Mouse (Mus musculus) megakaryocyte, embryonic 14.5 days (primary cell): Measurements from ENCODE around the gene Nubp2. TPM values are rescaled to one million over a fixed set of nuclear protein-coding genes. Genes with fewer than 3 reads are reported as not detected.

ENCODE experiments used
- H3K27me3 ChIP-seq: replicated peaks from 2 replicates; pipeline ENCODE3; 2012; ENCODE audit warnings: inconsistent platforms
- H3K36me3 ChIP-seq: replicated peaks from 2 replicates; pipeline ENCODE3; 2012; ENCODE audit warnings: low read length, inconsistent platforms, mixed read lengths
- H3K4me1 ChIP-seq: 2 replicates; pipeline ENCODE4 v1.6.1; 2012; ENCODE audit warnings: inconsistent platforms
- H3K4me3 ChIP-seq: replicated peaks from 2 replicates; pipeline ENCODE3; 2012; ENCODE audit warnings: moderate library complexity, mild to moderate bottlenecking, inconsistent platforms
- H3K9me3 ChIP-seq: 2 replicates; pipeline ENCODE4 v1.6.1; 2012; ENCODE audit warnings: inconsistent platforms
- FLI1 ChIP-seq: IDR thresholded peaks from 2 replicates; pipeline ENCODE4 v1.6.1; 2012; ENCODE audit warnings: low read length, inconsistent platforms, mixed read lengths
- GATA1 ChIP-seq: IDR thresholded peaks from 3 replicates; pipeline ENCODE4 v1.6.1; 2012; ENCODE audit warnings: mixed read lengths, low read length, inconsistent platforms, borderline replicate concordance
- polyA plus RNA-seq: library from polyadenylated mRNA; stranded (reverse); fragments of >175 nt; gene quantifications from 2 replicates; pipeline ENCODE4 v1.2.3, GENCODE M21; 2012; ENCODE audit warnings: low replicate concordance; ENCODE audit not compliant: insufficient read depth

Gene Nubp2
- polyA plus RNA-seq, 1 experiment, result 67.0 TPM

DNA sequence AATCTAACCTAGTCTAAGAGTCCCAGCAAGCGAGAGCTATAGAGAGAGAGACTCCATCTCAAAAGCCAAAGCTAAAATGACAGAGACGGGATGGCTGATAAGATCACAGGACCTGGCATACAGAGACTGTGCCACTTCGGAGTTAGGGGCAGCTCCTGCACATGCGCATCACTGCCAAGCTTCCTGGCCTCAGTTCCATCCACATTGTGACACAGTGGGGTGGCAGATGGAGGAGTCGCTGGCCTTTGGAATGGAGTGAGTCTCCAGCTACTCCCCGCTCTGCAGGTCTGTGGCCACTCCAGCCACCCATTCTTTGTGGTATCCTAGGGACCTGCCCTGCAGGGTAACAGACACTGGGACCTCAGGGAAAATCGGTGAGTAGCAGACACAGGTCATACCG lies 20.4 kb downstream of the Nubp2 start, which contains the start of gene Igfals:
TSS of gene Igfals (plus strand) at position 222 of the 400 bp plus-strand sequence.
- TF ChIP-seq FLI1, result no peak
- TF ChIP-seq GATA1, result no peak
- Histone ChIP-seq H3K4me1 (no peaks in the 10 kb centered on the region), H3K36me3 (peaks cover 60% of the 10 kb centered on the region), H3K27me3 (peaks cover 10% of the 10 kb centered on the region), H3K4me3 (no peak within 1 kb of the TSS), H3K9me3 (no peaks in the 10 kb centered on the region)

DNA sequence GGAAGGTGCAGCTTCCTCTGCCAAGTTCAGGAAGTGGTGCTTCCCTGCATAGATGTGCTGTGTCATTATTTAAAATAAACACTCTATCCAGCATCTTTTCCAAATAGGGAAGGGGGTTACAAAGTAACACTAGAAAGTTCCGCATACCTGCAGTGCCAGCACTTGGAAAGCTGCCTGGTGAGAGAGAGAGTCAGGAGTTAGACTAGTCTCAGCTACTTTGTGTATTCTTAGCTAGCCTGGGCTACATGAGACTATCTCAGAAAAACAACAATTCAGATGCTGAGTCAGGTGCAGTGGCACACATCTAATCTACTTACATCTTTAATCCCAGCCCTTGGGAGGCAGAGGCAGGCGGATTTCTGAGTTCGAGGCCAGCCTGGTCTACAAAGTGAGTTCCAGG lies 24.4 kb downstream of the Nubp2 start:
- Histone ChIP-seq H3K4me3 (no peak overlapping the region), H3K27me3 (no peaks in the 10 kb centered on the region), H3K4me1 (peaks cover 28% of the 10 kb centered on the region), H3K9me3 (no peaks in the 10 kb centered on the region), H3K36me3 (peaks cover 91% of the 10 kb centered on the region)
- TF ChIP-seq FLI1, result no peak
- no peak for TF ChIP-seq GATA1

DNA sequence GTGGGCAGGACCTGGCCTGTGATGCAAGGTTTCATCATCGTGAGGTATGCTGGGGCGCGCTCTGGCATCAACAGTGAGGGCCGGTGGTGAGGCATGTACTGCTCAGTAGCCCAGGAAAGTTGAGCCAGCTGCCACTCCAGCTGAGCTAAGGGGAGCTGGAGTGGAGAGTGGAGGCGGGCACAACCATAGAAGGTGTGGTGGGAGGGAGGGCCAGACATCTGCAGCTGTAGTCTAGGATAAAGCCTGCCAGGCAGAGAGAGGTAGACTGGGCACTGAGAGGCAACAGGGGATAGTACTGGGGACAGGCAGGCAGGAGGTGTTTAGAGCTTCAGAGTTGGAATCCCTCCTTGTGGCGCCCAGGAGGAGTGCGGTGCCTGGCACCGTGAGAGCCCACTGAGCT lies 26.1 kb downstream of the Nubp2 start:
- H3K4me3 ChIP-seq, result peak overlapping the region; percentile 23
- H3K9me3 ChIP-seq, result no peaks in the 10 kb centered on the region
- H3K36me3 ChIP-seq, result peaks cover 92% of the 10 kb centered on the region
- H3K27me3 ChIP-seq, result no peaks in the 10 kb centered on the region
- TF ChIP-seq FLI1 (no peak), GATA1 (no peak)
- H3K4me1 ChIP-seq, result peaks cover 28% of the 10 kb centered on the region

DNA sequence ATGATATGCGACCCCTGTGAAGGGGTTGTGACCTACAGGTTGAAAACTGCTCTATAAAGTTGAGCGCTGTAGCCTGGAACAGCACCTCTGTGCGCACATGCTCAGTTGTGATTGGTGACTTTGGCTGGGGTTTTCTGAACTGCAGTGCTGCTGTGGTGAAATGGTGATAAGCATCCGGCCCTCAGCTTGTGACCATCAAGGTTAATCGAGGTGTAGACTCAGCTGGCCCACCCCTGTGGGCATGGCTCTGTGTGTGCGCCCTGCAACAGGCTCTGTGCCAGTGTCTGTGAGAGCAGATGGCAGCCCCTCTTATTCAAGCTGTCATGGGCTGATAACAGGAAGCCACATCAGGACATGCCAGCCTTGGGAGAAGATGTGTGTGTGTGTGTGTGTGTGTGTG lies 27.2 kb downstream of the Nubp2 start:
- Histone ChIP-seq H3K9me3 (no peaks in the 10 kb centered on the region), H3K27me3 (no peaks in the 10 kb centered on the region), H3K4me1 (peaks cover 28% of the 10 kb centered on the region), H3K36me3 (peaks cover 89% of the 10 kb centered on the region), H3K4me3 (no peak overlapping the region)
- TF ChIP-seq FLI1, result no peak
- TF ChIP-seq GATA1, result no peak

DNA sequence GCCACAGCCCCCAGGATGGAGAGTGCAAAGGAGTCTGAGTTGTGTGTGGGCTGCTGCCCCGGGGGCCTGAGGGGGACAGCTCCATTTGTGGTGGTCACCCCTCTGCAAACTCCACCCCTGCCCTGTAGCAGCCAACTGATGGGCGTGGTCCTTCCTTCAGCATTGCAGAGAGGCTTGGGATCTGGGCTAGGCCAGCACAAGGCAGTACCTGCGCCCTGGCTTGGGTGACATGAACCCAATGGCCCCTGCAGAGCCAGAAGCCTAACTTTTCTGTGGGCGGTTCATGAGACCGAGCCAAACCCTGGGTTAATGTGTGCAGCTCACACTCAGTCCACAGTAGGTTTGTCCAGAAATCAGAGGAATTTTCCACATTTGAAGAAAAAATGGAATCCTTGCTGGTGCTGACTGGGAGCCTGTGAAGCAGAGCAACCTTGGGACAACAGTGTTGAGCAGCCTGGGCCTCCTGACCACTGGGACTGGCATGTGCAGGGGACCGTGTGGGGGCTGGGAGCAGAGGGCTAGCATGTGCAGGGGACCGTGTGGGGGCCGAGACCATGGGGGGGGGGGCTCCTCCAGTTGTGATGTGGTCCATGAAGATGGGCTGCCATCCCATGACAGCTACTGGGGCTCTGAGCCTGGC lies 28.2 kb downstream of the Nubp2 start:
- Histone ChIP-seq H3K4me3 (no peak overlapping the region), H3K4me1 (peaks cover 34% of the 10 kb centered on the region), H3K36me3 (peaks cover 88% of the 10 kb centered on the region), H3K9me3 (no peaks in the 10 kb centered on the region), H3K27me3 (no peaks in the 10 kb centered on the region)
- TF ChIP-seq GATA1 (no peak), FLI1 (no peak)

DNA sequence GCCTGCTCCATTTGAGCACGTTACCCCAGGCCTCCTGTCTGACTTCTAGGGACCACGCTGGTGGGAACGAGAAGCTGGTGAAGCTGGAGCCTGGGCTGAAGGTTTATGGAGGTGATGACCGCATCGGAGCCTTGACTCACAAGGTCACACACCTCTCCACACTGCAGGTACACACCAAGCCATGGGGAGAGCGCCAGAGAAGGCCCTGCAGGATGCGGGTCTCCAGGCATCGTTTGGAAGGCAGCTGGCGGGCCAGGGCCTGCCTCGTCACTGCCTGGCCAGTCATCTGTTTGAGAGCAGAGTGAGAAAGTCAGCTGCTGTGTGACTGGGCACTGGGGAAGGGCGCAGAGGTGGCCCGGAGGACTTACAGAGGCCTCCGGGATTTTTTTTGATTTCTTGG lies 29.6 kb downstream of the Nubp2 start:
- Histone ChIP-seq H3K36me3 (peaks cover 80% of the 10 kb centered on the region), H3K9me3 (no peaks in the 10 kb centered on the region), H3K4me1 (peaks cover 37% of the 10 kb centered on the region), H3K27me3 (no peaks in the 10 kb centered on the region), H3K4me3 (no peak overlapping the region)
- TF ChIP-seq GATA1, result no peak
- TF ChIP-seq FLI1, result no peak

DNA sequence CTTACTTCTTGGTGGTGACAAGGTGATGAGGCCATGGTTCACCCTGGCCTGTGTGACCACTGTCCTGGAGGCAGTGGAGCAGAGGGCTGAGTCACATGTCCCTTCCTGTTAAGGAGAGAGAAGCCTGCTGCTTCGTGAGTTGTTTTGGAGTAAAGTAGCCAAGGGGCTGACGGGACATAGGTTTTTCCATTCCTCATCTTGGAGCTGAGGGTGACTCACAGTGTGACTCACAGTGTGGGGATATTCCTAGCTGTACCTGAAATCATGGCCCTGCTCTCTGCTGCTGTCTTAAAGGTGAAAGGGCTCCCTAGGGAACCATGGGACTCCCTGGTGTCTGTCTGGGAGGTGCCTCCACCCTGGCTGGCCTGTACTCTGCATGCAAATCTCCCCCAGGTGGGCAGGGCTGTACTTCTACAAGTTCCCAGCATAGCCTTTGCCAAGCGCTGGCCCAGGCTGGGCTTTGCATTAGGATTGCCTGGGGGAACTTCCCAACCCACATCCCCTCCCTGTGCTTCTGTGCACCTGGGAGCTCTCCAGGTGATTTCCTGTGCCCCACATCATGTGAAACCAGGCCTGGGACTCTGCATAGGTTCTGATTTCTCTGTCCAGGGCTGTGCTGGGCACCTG lies 30.2 kb downstream of the Nubp2 start:
- Histone ChIP-seq H3K4me3 (no peak overlapping the region), H3K4me1 (peaks cover 43% of the 10 kb centered on the region), H3K36me3 (peaks cover 73% of the 10 kb centered on the region), H3K27me3 (no peaks in the 10 kb centered on the region), H3K9me3 (no peaks in the 10 kb centered on the region)
- TF ChIP-seq FLI1, result no peak
- TF ChIP-seq GATA1, result no peak

DNA sequence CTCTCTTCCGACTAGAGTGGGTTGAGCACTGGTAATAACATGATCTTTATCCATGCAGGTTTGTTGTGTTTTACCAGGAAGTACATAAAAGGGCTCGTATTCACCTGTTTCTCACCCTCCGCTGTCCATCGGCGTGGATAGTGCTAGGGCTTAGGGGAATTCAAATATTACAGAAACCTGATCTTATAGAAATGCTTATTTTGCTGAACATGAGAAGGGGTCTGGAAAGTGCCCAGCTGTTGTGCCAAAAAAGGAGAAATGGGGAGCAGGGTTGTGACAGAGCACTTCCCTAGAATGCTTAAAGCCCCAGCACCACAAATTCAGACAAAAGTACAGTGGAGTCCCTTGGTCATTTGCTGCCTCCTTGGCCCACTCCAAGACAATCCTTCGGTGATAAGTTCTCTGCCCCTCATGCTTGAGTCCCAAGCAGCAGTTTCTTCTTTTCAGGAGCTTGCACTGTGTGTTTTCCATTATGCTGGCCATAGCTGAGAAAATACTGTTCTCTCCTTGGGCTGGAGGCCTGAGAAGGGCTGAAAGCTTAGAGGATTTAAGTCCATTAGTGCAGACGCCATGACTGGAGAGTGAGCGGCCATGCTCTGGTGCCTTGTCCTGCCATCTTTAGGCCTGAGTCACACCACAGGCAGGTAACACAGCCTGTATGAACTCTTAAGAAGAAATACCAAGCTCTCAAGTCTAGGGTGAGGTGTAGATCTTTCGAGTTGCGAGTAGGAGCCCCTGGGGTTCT lies 34.6 kb downstream of the Nubp2 start:
- H3K4me1 ChIP-seq, result peaks cover 35% of the 10 kb centered on the region
- TF ChIP-seq GATA1 (no peak), FLI1 (no peak)

DNA sequence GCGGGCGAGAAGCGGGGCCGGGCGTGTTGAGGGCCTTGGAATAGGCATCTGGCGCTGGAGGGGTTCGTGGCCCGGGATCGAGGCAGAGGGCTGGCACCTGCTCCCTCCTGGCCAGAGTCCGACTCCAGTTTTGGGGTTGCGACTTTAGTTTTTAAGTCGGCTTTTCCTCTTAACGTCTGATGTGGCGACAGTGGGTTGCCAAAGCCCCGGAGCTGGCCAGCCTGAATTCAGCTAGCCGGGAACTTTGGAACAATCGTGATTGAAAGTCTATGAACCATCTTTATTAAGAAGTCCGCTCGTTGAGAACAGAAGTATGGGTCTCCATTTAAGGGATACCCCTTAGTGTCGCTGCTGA lies 35.4 kb downstream of the Nubp2 start:
- peaks cover 38% of the 10 kb centered on the region for H3K4me1 ChIP-seq
- no peak for TF ChIP-seq FLI1
- no peak for TF ChIP-seq GATA1

More for the DNA sequence above, 34.6 kb downstream of the Nubp2 start:
- no peaks in the 10 kb centered on the region for H3K9me3 ChIP-seq
- H3K4me3 ChIP-seq, result peak overlapping the region; percentile 100
- no peaks in the 10 kb centered on the region for H3K27me3 ChIP-seq
- H3K36me3 ChIP-seq, result peaks cover 43% of the 10 kb centered on the region

More for the DNA sequence above, 35.4 kb downstream of the Nubp2 start:
- Histone ChIP-seq H3K9me3 (no peaks in the 10 kb centered on the region), H3K36me3 (peaks cover 35% of the 10 kb centered on the region), H3K27me3 (no peaks in the 10 kb centered on the region), H3K4me3 (peak overlapping the region; percentile 100)
